Mouse (Mus musculus): ENCODE measurements around the gene Troap.
"Not testable (repeated sequence)": the region's sequence is repeated elsewhere in the genome, so short reads cannot be mapped to it uniquely, and the experiment has no call there.

Troap gene

GRCm38 (mm10) chr15:99040920-99041856 is 33.2 kb upstream of the Troap start:
- peak; percentile 76 for DNase-seq

- no peak for DNase-seq
These were observed 32.0 kb upstream of the Troap start for GRCm38 (mm10) chr15:99042334-99042733.

GRCm38 (mm10) chr15:99044854-99045253 is 29.5 kb upstream of the Troap start:
- no peak for DNase-seq

DNA sequence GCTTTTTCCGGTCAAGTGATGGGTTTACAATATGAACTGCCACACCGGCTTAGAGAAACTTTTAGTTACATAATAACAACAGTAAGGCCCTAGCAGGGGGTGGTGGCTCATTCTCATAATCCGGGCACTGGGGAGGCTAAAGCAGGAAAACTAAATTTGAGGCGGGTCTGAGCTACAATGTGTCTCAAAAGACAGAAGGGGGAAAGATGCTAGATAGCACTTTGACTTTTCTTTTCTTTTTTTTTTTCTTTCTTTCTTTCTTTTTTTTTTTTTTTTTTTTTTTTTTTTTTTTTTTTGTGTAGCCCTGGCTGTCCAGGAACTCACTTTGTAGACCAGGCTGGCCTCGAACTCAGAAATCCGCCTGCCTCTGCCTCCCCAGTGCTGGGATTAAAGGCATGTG is 28.6 kb upstream of the Troap start:
- not testable (repeated sequence) for DNase-seq

- DNase-seq = peak; percentile 89
These were observed 24.7 kb upstream of the Troap start for GRCm38 (mm10) chr15:99049473-99050253.

DNA sequence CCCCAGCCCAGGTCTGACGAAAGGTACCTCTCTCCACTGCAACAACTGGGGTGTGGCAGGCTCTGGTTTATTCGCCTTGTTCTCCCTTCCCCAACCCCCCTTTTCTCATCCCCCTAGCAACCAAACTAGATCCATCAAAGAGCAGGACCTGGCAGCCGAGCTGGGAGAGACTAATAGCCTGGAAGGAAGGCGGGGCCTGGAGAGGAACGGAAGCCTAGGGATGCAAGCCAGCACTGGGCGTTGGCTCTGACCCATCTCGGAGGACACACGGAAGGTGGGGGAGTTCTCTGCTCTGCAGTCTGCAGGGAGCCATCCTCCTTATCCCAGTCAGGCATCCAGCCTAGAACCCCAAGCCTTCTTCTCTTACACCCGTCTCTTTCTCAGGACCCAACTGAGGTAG is 21.0 kb upstream of the Troap start:
- peak; percentile 91 for DNase-seq

DNA sequence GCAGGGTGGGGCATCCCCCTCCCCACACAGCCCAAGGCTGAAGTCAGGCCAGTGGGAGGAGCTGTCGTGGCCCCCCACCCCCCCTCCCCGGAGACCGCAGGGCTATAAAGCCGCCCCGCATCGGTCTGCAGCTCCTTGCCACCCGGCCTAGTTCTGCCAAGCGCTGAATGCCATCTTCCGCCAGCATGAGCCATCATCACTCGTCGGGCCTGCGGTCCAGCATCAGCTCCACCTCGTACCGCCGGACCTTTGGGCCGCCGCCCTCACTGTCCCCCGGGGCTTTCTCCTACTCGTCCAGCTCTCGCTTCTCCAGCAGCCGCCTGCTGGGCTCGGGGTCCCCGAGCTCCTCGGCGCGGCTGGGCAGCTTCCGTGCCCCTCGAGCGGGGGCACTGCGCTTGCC is 19.3 kb upstream of the Troap start, which contains the start of gene Prph:
Gene Prph, plus strand, starts transcription at position 135 of the 400 bp plus-strand sequence.
- DNase-seq = no peak

GRCm38 (mm10) chr15:99055511-99055961 is 18.8 kb upstream of the Troap start:
- peak; percentile 93 for DNase-seq

GRCm38 (mm10) chr15:99056332-99056731 is 18.0 kb upstream of the Troap start:
- peak; percentile 86 for DNase-seq

DNA sequence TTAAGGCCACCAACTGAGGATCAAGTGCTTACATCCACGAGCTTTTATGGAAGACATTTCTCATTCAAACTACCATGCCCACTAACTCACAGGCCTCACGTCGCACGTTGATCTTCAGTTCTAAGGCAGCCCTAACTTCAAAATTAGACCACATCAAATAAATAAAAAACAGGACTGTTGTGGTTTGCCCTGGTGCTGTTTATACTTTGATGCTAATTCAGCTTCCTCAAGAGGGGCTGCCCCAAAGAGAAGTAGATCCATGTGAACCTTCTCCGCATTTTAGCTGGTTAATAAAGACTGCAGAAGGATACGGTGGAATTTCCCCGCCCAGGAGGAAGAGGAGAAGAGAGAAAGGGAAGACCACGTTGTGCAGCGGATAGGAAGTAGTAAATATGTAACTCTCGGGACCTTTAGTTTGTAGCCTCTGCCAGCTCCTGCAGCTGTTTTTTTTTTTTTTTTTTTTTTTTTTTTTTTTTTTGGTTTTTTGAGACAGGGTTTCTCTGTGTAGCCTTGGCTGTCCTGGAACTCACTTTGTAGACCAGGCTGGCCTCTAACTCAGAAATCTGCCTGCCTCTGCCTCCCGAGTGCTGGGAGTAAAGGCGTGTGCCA is 8.7 kb upstream of the Troap start:
- DNase-seq = no peak

DNA sequence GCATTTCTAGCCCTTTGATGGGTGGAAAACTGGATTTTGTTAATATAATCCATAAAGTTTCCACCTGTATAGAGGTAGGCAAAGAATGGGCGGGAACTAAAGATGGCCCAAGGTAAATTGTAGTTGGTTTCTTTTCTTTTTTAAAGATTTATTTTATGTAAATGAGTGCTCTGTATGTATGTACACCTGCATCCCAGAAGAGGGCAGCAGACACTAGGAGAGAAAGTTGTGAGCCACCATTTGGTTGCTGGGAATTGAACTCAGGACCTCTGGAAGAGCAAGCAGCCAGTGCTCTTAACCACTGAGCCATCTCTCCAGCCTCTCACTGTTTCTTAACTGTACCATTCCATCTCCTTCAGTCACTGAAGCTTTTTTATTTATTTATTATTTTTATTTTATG is 2.4 kb upstream of the Troap start:
- DNase-seq = no peak

- DNase-seq = peak; percentile 100
These were observed 392 bp downstream of the Troap start for GRCm38 (mm10) chr15:99074600-99075333.

DNA sequence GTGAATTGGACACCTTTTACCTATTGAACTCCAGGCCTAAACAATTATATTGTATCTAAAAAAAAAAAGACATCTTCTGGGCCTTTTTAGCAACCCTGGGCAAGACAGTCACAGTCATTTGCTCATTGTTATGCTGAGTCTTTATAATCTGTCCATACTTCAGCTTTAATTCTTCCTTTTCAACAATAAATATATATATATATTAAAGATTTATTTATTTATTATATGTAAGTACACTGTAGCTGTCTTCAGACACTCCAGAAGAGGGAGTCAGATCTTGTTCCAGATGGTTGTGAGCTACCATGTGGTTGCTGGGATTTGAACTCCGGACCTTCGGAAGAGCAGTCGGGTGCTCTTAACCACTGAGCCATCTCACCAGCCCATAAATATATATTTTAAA is 1.6 kb downstream of the Troap start:
- not testable (repeated sequence) for DNase-seq

DNA sequence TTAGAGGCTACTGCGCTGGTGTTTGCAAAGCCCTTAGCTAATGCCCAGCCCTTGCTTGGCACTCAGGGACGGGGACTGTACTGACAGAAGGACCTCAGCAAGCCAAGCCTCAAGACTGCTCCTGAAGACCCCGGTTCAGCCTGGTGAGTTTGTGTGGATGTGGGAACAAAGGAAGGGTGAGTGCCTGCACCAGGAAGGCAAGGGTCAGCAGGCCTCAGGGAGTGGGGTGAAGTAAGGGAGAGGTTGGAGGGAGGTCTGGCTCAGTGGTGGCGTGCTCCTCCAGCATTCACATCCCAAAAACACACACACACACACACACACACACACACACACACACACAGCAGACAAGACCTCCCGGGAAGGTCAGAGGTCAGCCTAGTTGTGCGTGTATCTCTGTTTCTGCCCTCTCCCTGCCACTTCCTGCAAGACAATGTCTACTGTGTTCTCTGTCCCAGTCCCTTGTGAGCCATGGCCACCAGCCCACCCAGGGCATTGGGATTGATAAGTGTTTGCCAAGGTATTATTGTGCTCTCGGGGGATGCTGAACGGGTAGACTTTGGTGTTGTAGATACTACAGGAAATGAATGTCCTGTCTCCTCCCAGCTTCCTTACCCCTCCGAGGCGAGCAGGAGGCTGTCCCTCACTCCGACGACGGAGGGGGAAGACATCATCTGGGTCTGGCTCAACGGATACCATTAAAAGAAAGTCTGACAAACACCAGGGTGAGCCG is 4.0 kb downstream of the Troap start:
- DNase-seq = peak; percentile 82

GRCm38 (mm10) chr15:99079804-99080203 is 5.4 kb downstream of the Troap start:
- DNase-seq = no peak

DNA sequence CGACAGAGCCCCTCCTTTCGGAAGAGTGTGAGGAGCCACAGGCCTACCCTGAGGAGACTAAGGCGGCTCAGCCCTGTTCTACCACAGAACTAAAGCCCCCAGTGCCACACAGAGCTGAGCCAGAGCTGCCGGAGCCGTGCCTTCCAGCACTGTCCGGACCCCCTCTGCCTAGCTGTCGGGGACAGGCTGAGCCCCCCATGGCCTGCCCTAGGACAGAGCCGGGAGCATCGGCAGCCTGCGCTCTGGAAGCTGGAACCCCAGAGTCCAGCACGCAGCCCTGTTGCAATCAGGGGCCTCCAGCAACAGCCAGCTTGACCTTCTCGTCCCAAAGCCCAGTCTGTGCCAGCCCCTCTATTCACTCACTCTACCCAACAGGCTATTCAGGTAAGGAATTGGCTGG is 7.9 kb downstream of the Troap start:
- DNase-seq = peak; percentile 85

DNA sequence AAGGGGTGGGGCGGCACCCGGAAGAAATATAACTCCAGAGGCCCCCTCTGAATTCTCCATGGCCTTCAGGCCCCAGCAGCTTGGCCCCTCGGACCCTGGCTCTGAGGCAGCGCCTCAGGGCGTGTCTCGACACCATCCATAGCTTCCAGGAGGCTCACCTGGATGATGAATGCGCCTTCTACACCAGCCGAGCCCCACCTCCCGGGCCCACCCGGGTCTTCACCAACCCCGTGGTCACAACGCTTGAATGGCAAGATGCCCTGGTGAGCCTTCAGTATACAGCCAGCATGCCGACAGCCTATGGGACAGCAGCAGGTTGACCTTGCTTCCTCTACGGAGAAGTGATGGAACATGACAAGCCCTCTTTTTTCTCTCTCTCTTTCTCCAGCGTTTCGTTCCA is 8.5 kb downstream of the Troap start:
- peak; percentile 84 for DNase-seq

DNA sequence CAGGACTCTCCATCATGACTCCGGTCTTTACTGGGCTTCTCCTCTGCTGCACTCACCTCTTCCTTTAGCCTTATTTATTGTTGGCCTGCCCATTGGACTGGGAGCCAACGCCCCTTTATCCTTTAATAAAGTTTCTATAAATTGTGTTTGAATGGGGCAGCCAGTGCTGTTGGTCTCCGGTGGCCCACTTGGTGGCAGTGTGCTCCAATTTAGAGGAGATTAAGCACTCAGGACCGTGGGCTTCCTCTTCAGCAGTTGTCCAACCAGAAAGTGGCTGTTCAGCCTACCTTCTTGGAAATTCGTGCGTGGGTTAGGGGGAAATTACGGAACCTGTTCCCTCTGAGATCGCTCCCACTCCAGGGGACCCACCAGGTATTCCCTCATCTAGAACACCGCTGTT is 8.9 kb downstream of the Troap start:
- peak; percentile 93 for DNase-seq

GRCm38 (mm10) chr15:99083867-99084557 is 9.6 kb downstream of the Troap start:
- peak; percentile 64 for DNase-seq

DNA sequence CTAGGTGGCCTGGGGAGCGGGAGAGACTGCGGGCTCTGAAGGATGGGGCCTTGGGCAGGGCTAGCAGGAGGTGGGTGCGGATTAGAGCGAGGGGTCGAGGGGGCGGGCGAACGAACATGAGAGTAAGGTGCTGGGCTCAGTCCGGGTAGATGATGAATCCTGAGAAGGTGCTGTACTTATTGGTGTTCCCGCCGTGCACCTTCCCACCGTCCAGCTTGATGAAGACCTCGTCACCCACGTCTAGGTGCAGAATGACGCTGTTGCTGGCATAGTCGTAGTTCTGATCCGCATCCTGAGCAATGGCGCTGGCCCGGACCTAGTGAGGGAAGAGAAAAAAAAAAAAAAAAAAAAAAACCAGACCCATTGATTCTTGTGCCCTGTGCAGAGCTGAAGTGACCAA is 10.2 kb downstream of the Troap start:
- DNase-seq = peak; percentile 75

DNA sequence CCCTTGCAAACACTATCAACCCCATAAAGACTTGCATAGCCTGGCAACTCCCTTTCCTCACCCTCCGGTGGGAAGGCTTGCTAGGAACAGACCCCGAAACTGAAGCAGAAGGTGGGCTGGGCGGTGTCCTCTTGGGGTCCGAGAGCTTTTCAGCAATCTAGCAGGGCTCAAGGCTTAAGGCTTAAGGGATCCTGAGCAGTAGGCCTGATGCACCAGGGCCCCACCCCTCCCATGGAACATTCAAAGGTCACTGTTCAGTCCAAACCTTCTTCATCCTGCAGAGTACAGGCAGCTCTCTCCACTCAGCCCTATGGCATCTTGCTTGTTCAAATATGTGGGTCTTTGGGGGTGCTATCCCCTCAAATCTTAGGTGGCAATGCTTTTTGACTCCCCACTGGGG is 11.6 kb downstream of the Troap start:
- DNase-seq = peak; percentile 84

All from heart, adult 11 months (tissue).